Mouse (Mus musculus): ENCODE results near the gene Zfp618. TPM values are rescaled to one million over a fixed set of nuclear protein-coding genes. Genes with fewer than 3 reads are reported as not detected.

Gene Zfp618
- total and polyA plus RNA-seq, 3 experiments, result not detected

GRCm38 (mm10) chr4:63006198-63007155, 41.1 kb downstream of the Zfp618 start:
- H3K4me1 ChIP-seq (ENCODE audit: control insufficient read depth in 1 of 2, insufficient read depth in 2 of 2, low read length in 2 of 2), result no peaks in the 10 kb centered on the region
- DNase-seq (ENCODE audit: low read depth, low spot score), result no peak
- no peaks in the 10 kb centered on the region for H3K9me3 ChIP-seq (replicated peaks; ENCODE audit: insufficient read depth, low read length)
- no peaks in the 10 kb centered on the region for H3K36me3 ChIP-seq (ENCODE audit: control insufficient read depth in 1 of 2, insufficient read depth in 2 of 2, low read length in 2 of 2)
- no peaks in the 10 kb centered on the region for H3K27me3 ChIP-seq (ENCODE audit: control insufficient read depth in 1 of 2, insufficient read depth in 2 of 2, low read length in 2 of 2)
- TF ChIP-seq BHLHE40 (IDR thresholded peaks at IDR 0.05; ENCODE audit: borderline replicate concordance, low read depth, low read length), result no peak
- TF ChIP-seq MYB (IDR thresholded peaks at IDR 0.05; ENCODE audit: low read depth, low read length), result no peak
- TF ChIP-seq MAZ (IDR thresholded peaks at IDR 0.05; ENCODE audit: low read depth, low read length), result no peak
- TF ChIP-seq ZKSCAN1 (IDR thresholded peaks at IDR 0.05; ENCODE audit: low read depth, low read length), result no peak
- no peak for TF ChIP-seq SIN3A (IDR thresholded peaks at IDR 0.05; ENCODE audit: low read length)
- TF ChIP-seq MXI1 (IDR thresholded peaks at IDR 0.05; ENCODE audit: low read depth, low read length), result no peak
- no peak for TF ChIP-seq GATA1 (IDR thresholded peaks at IDR 0.05; ENCODE audit: low read depth, low read length)
- no peak for TF ChIP-seq ETS1 (IDR thresholded peaks at IDR 0.05; ENCODE audit: low read depth, low read length)
- TF ChIP-seq CHD2 (IDR thresholded peaks at IDR 0.05; ENCODE audit: low read length), result no peak
- no peak for TF ChIP-seq GABPA (IDR thresholded peaks at IDR 0.05; ENCODE audit: low read depth, low read length)
- TF ChIP-seq UBTF (IDR thresholded peaks at IDR 0.05; ENCODE audit: borderline replicate concordance, insufficient read depth, low read depth, low read length), result no peak
- TF ChIP-seq JUND (IDR thresholded peaks at IDR 0.05; ENCODE audit: low read depth, low read length), result no peak
- TF ChIP-seq NRF1 (IDR thresholded peaks at IDR 0.05; ENCODE audit: insufficient read depth, low read depth, low read length, poor library complexity, severe bottlenecking), result no peak
- H3K9ac ChIP-seq (ENCODE audit: control insufficient read depth, low read depth, low read length, poor library complexity, severe bottlenecking), result no peak overlapping the region
- H3K27ac ChIP-seq (ENCODE audit: control insufficient read depth, low read depth, low read length), result no peak overlapping the region
- no peak overlapping the region for H3K4me3 ChIP-seq (ENCODE audit: control insufficient read depth in 1 of 2, insufficient read depth in 1 of 2, low read depth in 2 of 2, low read length in 2 of 2)
- no peaks in the 10 kb centered on the region for H3K79me2 ChIP-seq (ENCODE audit: control insufficient read depth, insufficient read depth, low read length, poor library complexity)

GRCm38 (mm10) chr4:63008206-63008605, 42.8 kb downstream of the Zfp618 start:
- H3K9me3 ChIP-seq (replicated peaks; ENCODE audit: insufficient read depth, low read length), result no peaks in the 10 kb centered on the region
- no peaks in the 10 kb centered on the region for H3K79me2 ChIP-seq (ENCODE audit: control insufficient read depth, insufficient read depth, low read length, poor library complexity)
- DNase-seq (ENCODE audit: low read depth, low spot score), result no peak
- no peak overlapping the region for H3K27ac ChIP-seq (ENCODE audit: control insufficient read depth, low read depth, low read length)
- H3K4me1 ChIP-seq (ENCODE audit: control insufficient read depth in 1 of 2, insufficient read depth in 2 of 2, low read length in 2 of 2), result no peaks in the 10 kb centered on the region
- TF ChIP-seq NELFE (IDR thresholded peaks at IDR 0.05; ENCODE audit: low read depth, low read length) (no peak), MAFK (IDR thresholded peaks at IDR 0.05; ENCODE audit: borderline replicate concordance, low read depth, low read length) (no peak), CHD1 (IDR thresholded peaks at IDR 0.05; ENCODE audit: low read depth, low read length) (no peak), USF1 (IDR thresholded peaks at IDR 0.05; ENCODE audit: low read depth, low read length) (no peak), MAX (IDR thresholded peaks at IDR 0.05; ENCODE audit: low read length) (no peak), BHLHE40 (IDR thresholded peaks at IDR 0.05; ENCODE audit: borderline replicate concordance, low read depth, low read length) (no peak), KAT2A (conservative IDR thresholded peaks at IDR 0.05; ENCODE audit: low read depth, low read length) (no peak), RCOR1 (IDR thresholded peaks at IDR 0.05; ENCODE audit: low read depth, low read length) (no peak), JUND (IDR thresholded peaks at IDR 0.05; ENCODE audit: low read depth, low read length) (no peak), UBTF (IDR thresholded peaks at IDR 0.05; ENCODE audit: borderline replicate concordance, insufficient read depth, low read depth, low read length) (no peak), MYC (IDR thresholded peaks at IDR 0.05; ENCODE audit: low read depth, low read length) (no peak), TCF12 (IDR thresholded peaks at IDR 0.05; ENCODE audit: low read depth, low read length) (no peak), MXI1 (IDR thresholded peaks at IDR 0.05; ENCODE audit: low read depth, low read length) (no peak), E2F4 (IDR thresholded peaks at IDR 0.05; ENCODE audit: borderline replicate concordance, low read depth, low read length) (no peak), GATA1 (IDR thresholded peaks at IDR 0.05; ENCODE audit: low read depth, low read length) (no peak), CHD2 (IDR thresholded peaks at IDR 0.05; ENCODE audit: low read length) (no peak), POLR2AphosphoS5 (IDR thresholded peaks at IDR 0.05; ENCODE audit: borderline replicate concordance, low read depth, low read length) (no peak), MEF2A (IDR thresholded peaks at IDR 0.05; ENCODE audit: extremely low read depth, insufficient replicate concordance, low read depth, low read length, poor library complexity, severe bottlenecking) (no peak), USF2 (IDR thresholded peaks at IDR 0.05; ENCODE audit: borderline replicate concordance in 1 of 2, insufficient read depth in 1 of 2, low read depth in 1 of 2, low read length in 2 of 2) (no peak)
- no peaks in the 10 kb centered on the region for H3K27me3 ChIP-seq (ENCODE audit: control insufficient read depth in 1 of 2, insufficient read depth in 2 of 2, low read length in 2 of 2)
- no peak overlapping the region for H3K4me3 ChIP-seq (ENCODE audit: control insufficient read depth in 1 of 2, insufficient read depth in 1 of 2, low read depth in 2 of 2, low read length in 2 of 2)
- H3K36me3 ChIP-seq (ENCODE audit: control insufficient read depth in 1 of 2, insufficient read depth in 2 of 2, low read length in 2 of 2), result no peaks in the 10 kb centered on the region
- no peak overlapping the region for H3K9ac ChIP-seq (ENCODE audit: control insufficient read depth, low read depth, low read length, poor library complexity, severe bottlenecking)

Measured in MEL (cell line).